Mouse (Mus musculus) kidney, postnatal 25 days (tissue): ENCODE measurements at regions not wholly inside any gene's neighbourhood (a gene's known extent, or its start where the extent isn't known, plus 50 kb on each side); places are given as distances from the start of the nearest gene placed in this dataset.

Experiments used
- DNase-seq, 2 experiments: peaks; one replicate each; pipeline ENCODE4 v3.0.0; 2021; ENCODE audit warnings: mixed read lengths in 2 of 2

- DNase-seq, result no peak
Observed at GRCm38 (mm10) chr12:39086285-39086684, 307.1 kb downstream of the Etv1 start.

GRCm38 (mm10) chr12:39094638-39095230, 315.6 kb downstream of the Etv1 start:
- no peak for DNase-seq

GRCm38 (mm10) chr12:39123391-39124095, 344.4 kb downstream of the Etv1 start:
- no peak for DNase-seq

GRCm38 (mm10) chr12:39154689-39155088, 375.5 kb downstream of the Etv1 start:
- no peak for DNase-seq

- DNase-seq, result no peak
Observed at GRCm38 (mm10) chr12:39176958-39177357, 397.8 kb downstream of the Etv1 start.

GRCm38 (mm10) chr12:39224073-39224472, 444.9 kb downstream of the Etv1 start:
- no peak for DNase-seq

GRCm38 (mm10) chr12:39256605-39257004, 477.4 kb downstream of the Etv1 start:
- DNase-seq, result no peak

GRCm38 (mm10) chr12:39257571-39257970, 478.4 kb downstream of the Etv1 start:
- DNase-seq, result no peak

GRCm38 (mm10) chr12:39289676-39290075, 510.5 kb downstream of the Etv1 start:
- no peak for DNase-seq

GRCm38 (mm10) chr12:39301351-39302212, 522.4 kb downstream of the Etv1 start:
- no peak for DNase-seq

- no peak for DNase-seq
Observed at GRCm38 (mm10) chr12:39302213-39302591, 523.0 kb downstream of the Etv1 start.

- DNase-seq, result no peak
Observed at GRCm38 (mm10) chr12:39307746-39308145, 528.6 kb downstream of the Etv1 start.

GRCm38 (mm10) chr12:39309905-39310304, 530.7 kb downstream of the Etv1 start:
- no peak for DNase-seq

GRCm38 (mm10) chr12:39317229-39317628, 538.0 kb downstream of the Etv1 start:
- no peak for DNase-seq

- DNase-seq, result no peak
Observed at GRCm38 (mm10) chr12:39321453-39321852, 542.3 kb downstream of the Etv1 start.

- peak in 1 of 2 experiments; percentile 14 for DNase-seq
Observed at GRCm38 (mm10) chr12:39326157-39326556, 547.0 kb downstream of the Etv1 start.

GRCm38 (mm10) chr12:39326668-39327299, 547.6 kb downstream of the Etv1 start:
- peak in 1 of 2 experiments; percentile 4 for DNase-seq

- no peak for DNase-seq
Observed at GRCm38 (mm10) chr12:39328377-39328776, 549.2 kb downstream of the Etv1 start.

GRCm38 (mm10) chr12:39339101-39339538, 559.9 kb downstream of the Etv1 start:
- DNase-seq, result no peak

GRCm38 (mm10) chr12:39341751-39342271, 562.6 kb downstream of the Etv1 start:
- no peak for DNase-seq

- DNase-seq, result no peak
Observed at GRCm38 (mm10) chr12:39342327-39342726, 563.1 kb downstream of the Etv1 start.

- DNase-seq, result no peak
Observed at GRCm38 (mm10) chr12:39371480-39372245, 592.5 kb downstream of the Etv1 start.
